Mouse (Mus musculus): ENCODE measurements around the gene Ipo11. TPM values are rescaled to one million over a fixed set of nuclear protein-coding genes. Genes with fewer than 3 reads are reported as not detected.

The Ipo11 gene
- polyA plus RNA-seq (2014; fragmentation: Nextera tagmentation; extraction: Ambion mirVana), result 46.8 and 50.6 TPM in 2 replicates

DNA sequence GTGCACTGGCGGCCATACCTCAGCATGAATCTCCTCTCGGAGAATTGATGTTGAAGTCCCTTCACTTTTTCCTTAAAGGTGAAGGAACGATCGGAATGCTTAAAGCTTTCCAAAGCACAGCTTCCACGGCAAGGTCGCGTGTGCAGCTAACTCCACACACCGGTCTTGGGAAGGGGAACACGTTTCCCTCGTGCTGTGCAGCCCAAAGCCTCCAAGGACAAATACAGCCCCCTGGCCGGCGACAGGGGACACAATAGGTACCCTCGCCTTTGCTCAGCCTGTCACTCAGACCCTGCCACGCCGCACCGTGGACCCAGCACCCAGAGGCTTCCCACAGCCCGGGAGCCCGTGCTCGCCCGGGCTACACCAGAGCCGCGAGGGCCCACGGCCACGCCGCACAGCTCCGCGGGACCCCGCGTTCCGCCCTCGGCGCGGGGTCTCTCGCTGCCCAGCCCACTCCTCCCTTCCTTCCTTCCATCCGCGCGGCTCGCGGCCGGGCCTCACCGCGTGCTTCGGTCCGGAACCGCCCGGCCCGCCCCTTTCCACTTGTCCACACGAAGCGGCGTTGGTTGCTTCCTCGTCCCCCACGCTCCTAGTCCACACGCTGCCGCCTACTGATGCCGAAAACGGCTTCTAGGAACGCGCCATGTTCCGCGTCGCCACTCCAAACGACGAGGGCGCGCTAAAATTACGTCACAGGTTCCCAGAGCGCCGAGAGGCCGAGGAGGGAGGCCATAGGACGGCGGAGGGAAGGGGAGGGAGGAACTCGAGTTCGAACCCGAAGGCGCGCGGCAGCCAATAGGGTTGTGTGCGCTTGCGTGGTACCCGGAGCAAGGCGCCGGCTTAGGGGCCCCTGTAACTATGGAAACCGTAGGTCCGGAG lies at the start of gene Ipo11:
Gene Ipo11, minus strand, starts transcription at position 703 of the 882 bp plus-strand sequence.
- peak within 1 kb of the TSS; percentile 78 for H3K27ac ChIP-seq (ENCODE audit: low read depth, low read length)
- peak; percentile 99 for DNase-seq (ENCODE audit: low spot score)
- H3K9ac ChIP-seq (ENCODE audit: low read length), result peak within 1 kb of the TSS; percentile 87
- H3K36me3 ChIP-seq (ENCODE audit: control insufficient read depth, insufficient read depth, low read length), result no peaks in the 10 kb centered on the region
- H3K4me1 ChIP-seq (ENCODE audit: control insufficient read depth, insufficient read depth, low read length), result peaks cover 5% of the 10 kb centered on the region
- WGBS, result under 1% methylated on average over 84 of the region's 84 CpGs
- peak; percentile 97 for ATAC-seq
- peak within 1 kb of the TSS; percentile 74 for H3K4me2 ChIP-seq (ENCODE audit: low read length)
- H3K9me3 ChIP-seq (replicated peaks; ENCODE audit: control insufficient read depth, low read length), result no peaks in the 10 kb centered on the region
- peak within 1 kb of the TSS; percentile 96 for H3K4me3 ChIP-seq (ENCODE audit: low read depth, low read length)
- no peaks in the 10 kb centered on the region for H3K27me3 ChIP-seq (replicated peaks; ENCODE audit: control insufficient read depth, insufficient read depth, low read length)

- no peak overlapping the region for H3K4me3 ChIP-seq (ENCODE audit: low read depth, low read length)
- no peak overlapping the region for H3K9ac ChIP-seq (ENCODE audit: low read length)
- DNase-seq (ENCODE audit: low spot score), result no peak
- ATAC-seq, result no peak
- H3K27me3 ChIP-seq (replicated peaks; ENCODE audit: control insufficient read depth, insufficient read depth, low read length), result no peaks in the 10 kb centered on the region
- 95% methylated on average over 4 of the region's 4 CpGs for WGBS
- no peaks in the 10 kb centered on the region for H3K9me3 ChIP-seq (replicated peaks; ENCODE audit: control insufficient read depth, low read length)
- H3K27ac ChIP-seq (ENCODE audit: low read depth, low read length), result no peak overlapping the region
- peaks cover 58% of the 10 kb centered on the region for H3K36me3 ChIP-seq (ENCODE audit: control insufficient read depth, insufficient read depth, low read length)
- no peaks in the 10 kb centered on the region for H3K4me1 ChIP-seq (ENCODE audit: control insufficient read depth, insufficient read depth, low read length)
- H3K4me2 ChIP-seq (ENCODE audit: low read length), result no peak overlapping the region
Observed at GRCm38 (mm10) chr13:106961496-106961895, 24.7 kb upstream of the Ipo11 start.

DNA sequence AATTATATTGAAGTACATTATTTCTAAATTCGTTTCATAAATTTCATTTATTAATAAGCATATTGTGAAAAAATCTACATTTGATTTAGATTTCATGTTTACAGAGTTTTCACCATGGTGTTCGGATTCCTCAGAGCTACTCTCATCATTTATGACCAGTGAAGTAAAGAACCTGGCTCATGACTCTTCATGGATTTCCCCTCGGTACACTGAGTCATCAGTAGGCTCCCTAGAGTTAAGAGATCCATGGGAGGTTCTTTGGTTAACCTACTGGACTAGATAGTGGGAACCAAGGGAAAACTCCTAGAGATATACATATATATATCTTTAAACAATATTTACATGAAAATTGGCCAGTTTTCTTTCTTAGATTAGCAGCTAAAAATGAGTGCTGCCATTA lies 23.8 kb upstream of the Ipo11 start:
- no peak overlapping the region for H3K27ac ChIP-seq (ENCODE audit: low read depth, low read length)
- H3K4me3 ChIP-seq (ENCODE audit: low read depth, low read length), result no peak overlapping the region
- H3K27me3 ChIP-seq (replicated peaks; ENCODE audit: control insufficient read depth, insufficient read depth, low read length), result no peaks in the 10 kb centered on the region
- ATAC-seq (no peak), DNase-seq (ENCODE audit: low spot score) (no peak)
- H3K9ac ChIP-seq (ENCODE audit: low read length), result no peak overlapping the region
- peaks cover 63% of the 10 kb centered on the region for H3K36me3 ChIP-seq (ENCODE audit: control insufficient read depth, insufficient read depth, low read length)
- no peaks in the 10 kb centered on the region for H3K9me3 ChIP-seq (replicated peaks; ENCODE audit: control insufficient read depth, low read length)
- WGBS, result 90% methylated on average over 3 of the region's 3 CpGs
- no peaks in the 10 kb centered on the region for H3K4me1 ChIP-seq (ENCODE audit: control insufficient read depth, insufficient read depth, low read length)
- no peak overlapping the region for H3K4me2 ChIP-seq (ENCODE audit: low read length)

DNA sequence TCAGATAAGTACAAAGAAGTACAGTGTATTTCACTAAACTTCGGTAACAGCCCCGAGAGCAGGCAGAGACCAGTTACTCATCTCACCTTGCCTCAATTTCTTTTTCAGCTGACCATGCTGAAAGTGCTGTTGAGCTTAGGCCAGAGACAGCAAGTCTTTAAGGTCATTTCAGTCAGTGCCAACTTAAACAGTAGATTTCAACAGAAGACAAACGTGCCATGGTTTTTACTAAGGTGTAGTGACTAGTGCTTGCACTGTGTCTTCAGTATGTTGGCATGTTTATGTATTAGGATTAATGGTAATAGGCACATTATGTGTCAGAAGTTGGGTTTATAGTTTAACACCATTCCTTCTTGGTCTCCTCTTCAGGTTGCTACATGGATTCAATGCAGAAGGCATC lies 21.5 kb upstream of the Ipo11 start:
- H3K9me3 ChIP-seq (replicated peaks; ENCODE audit: control insufficient read depth, low read length), result no peaks in the 10 kb centered on the region
- no peaks in the 10 kb centered on the region for H3K4me1 ChIP-seq (ENCODE audit: control insufficient read depth, insufficient read depth, low read length)
- H3K27me3 ChIP-seq (replicated peaks; ENCODE audit: control insufficient read depth, insufficient read depth, low read length), result no peaks in the 10 kb centered on the region
- WGBS, result 93% methylated on average over 3 of the region's 3 CpGs
- H3K4me3 ChIP-seq (ENCODE audit: low read depth, low read length), result no peak overlapping the region
- H3K27ac ChIP-seq (ENCODE audit: low read depth, low read length), result no peak overlapping the region
- ATAC-seq (no peak), DNase-seq (ENCODE audit: low spot score) (no peak)
- H3K4me2 ChIP-seq (ENCODE audit: low read length), result no peak overlapping the region
- no peak overlapping the region for H3K9ac ChIP-seq (ENCODE audit: low read length)
- H3K36me3 ChIP-seq (ENCODE audit: control insufficient read depth, insufficient read depth, low read length), result peaks cover 67% of the 10 kb centered on the region

- DNase-seq (ENCODE audit: low spot score) (no peak), ATAC-seq (no peak)
- Histone ChIP-seq H3K4me2 (ENCODE audit: low read length) (no peak overlapping the region), H3K4me3 (ENCODE audit: low read depth, low read length) (no peak overlapping the region), H3K9ac (ENCODE audit: low read length) (no peak overlapping the region), H3K27ac (ENCODE audit: low read depth, low read length) (no peak overlapping the region), H3K27me3 (replicated peaks; ENCODE audit: control insufficient read depth, insufficient read depth, low read length) (no peaks in the 10 kb centered on the region), H3K9me3 (replicated peaks; ENCODE audit: control insufficient read depth, low read length) (no peaks in the 10 kb centered on the region), H3K36me3 (ENCODE audit: control insufficient read depth, insufficient read depth, low read length) (peaks cover 65% of the 10 kb centered on the region), H3K4me1 (ENCODE audit: control insufficient read depth, insufficient read depth, low read length) (no peaks in the 10 kb centered on the region)
- WGBS, result 85% methylated on average over 4 of the region's 4 CpGs
Observed at GRCm38 (mm10) chr13:106957554-106957953, 20.8 kb upstream of the Ipo11 start.

- no peak for ATAC-seq
- H3K36me3 ChIP-seq (ENCODE audit: control insufficient read depth, insufficient read depth, low read length), result peaks cover 65% of the 10 kb centered on the region
Observed at GRCm38 (mm10) chr13:106954880-106955279, 18.1 kb upstream of the Ipo11 start.

DNA sequence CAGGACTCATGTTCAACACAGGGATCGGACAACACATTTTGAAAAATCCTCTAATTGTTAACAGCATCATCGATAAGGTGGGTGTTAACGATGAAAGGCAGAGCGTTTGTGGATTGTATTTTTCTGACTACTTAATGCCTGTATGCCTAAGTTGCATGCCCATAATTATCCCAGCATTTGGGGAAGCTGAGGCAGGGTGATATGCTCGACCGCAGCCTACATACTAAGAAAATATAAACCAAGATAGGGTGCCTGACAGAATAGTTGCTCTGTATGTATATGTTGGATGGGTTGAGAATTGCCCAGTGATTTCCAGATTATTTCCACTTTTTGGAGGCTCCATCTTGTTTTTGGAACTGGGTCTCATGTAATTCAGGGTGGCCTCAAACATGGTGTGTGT lies 10.8 kb upstream of the Ipo11 start:
- H3K9ac ChIP-seq (ENCODE audit: low read length), result peak overlapping the region; percentile 91
- H3K4me2 ChIP-seq (ENCODE audit: low read length), result peak overlapping the region; percentile 70
- peaks cover 9% of the 10 kb centered on the region for H3K4me1 ChIP-seq (ENCODE audit: control insufficient read depth, insufficient read depth, low read length)
- peaks cover 25% of the 10 kb centered on the region for H3K36me3 ChIP-seq (ENCODE audit: control insufficient read depth, insufficient read depth, low read length)
- DNase-seq (ENCODE audit: low spot score), result no peak
- no peaks in the 10 kb centered on the region for H3K27me3 ChIP-seq (replicated peaks; ENCODE audit: control insufficient read depth, insufficient read depth, low read length)
- H3K4me3 ChIP-seq (ENCODE audit: low read depth, low read length), result peak overlapping the region; percentile 93
- 3% methylated on average over 6 of the region's 6 CpGs for WGBS
- H3K9me3 ChIP-seq (replicated peaks; ENCODE audit: control insufficient read depth, low read length), result no peaks in the 10 kb centered on the region
- no peak for ATAC-seq
- no peak overlapping the region for H3K27ac ChIP-seq (ENCODE audit: low read depth, low read length)

More at GRCm38 (mm10) chr13:106954880-106955279, 18.1 kb upstream of the Ipo11 start:
- no peak for DNase-seq (ENCODE audit: low spot score)
- no peak overlapping the region for H3K4me3 ChIP-seq (ENCODE audit: low read depth, low read length)
- no peaks in the 10 kb centered on the region for H3K9me3 ChIP-seq (replicated peaks; ENCODE audit: control insufficient read depth, low read length)
- H3K27me3 ChIP-seq (replicated peaks; ENCODE audit: control insufficient read depth, insufficient read depth, low read length), result no peaks in the 10 kb centered on the region
- H3K9ac ChIP-seq (ENCODE audit: low read length), result no peak overlapping the region
- 94% methylated on average over 3 of the region's 3 CpGs for WGBS
- H3K27ac ChIP-seq (ENCODE audit: low read depth, low read length), result no peak overlapping the region
- no peaks in the 10 kb centered on the region for H3K4me1 ChIP-seq (ENCODE audit: control insufficient read depth, insufficient read depth, low read length)
- H3K4me2 ChIP-seq (ENCODE audit: low read length), result no peak overlapping the region

DNA sequence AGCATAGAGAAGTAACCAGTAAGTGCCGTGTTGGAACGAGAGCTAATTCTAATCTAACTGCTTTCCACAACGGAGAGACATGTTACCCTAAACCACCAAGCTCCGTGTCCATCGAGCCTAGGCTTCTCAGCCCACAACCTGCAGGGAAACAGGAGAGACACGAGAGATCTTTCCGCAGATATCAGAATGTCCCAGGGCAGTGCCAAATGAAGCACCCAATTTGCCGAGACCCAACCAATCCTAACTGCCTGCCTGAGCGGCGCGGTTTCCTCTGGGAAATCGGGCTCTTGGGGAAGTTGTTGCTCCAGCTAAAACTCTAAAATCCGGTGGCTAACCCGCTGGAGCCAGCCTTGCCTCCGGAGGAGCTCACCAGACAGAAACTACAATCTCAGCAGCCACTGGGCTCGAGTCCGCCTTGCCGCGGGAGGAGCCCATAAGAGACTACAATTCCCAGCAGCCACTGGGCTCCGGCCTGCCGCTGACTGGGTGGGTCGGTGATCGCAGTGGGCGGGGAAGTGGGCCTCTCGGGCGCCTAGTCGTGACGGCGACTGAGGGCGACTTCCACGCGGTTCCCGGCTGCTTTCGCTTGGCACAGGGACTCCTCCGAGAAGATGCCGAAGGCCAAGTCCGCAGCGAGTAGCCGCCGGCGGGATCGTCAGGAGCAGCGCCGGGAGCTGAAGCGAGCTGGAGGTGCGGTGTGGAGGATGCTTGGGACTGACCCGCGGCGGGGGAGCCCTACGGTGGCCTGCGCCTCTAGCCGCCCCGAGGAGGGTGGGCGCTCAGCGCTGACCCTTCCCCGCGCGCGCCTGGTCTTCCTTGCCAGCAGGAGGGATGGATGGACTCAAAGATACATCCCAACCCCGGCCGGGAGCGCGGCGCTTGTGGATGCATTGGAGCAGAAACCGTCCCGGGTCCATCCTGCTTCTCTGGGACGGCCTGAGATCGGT lies 10.1 kb upstream of the Ipo11 start, which contains the start of gene Dimt1:
Gene Dimt1, plus strand, starts transcription at position 534 of the 947 bp plus-strand sequence.
- Histone ChIP-seq H3K9ac (ENCODE audit: low read length) (peak within 1 kb of the TSS; percentile 91), H3K27me3 (replicated peaks; ENCODE audit: control insufficient read depth, insufficient read depth, low read length) (no peaks in the 10 kb centered on the region), H3K4me1 (ENCODE audit: control insufficient read depth, insufficient read depth, low read length) (peaks cover 9% of the 10 kb centered on the region), H3K9me3 (replicated peaks; ENCODE audit: control insufficient read depth, low read length) (no peaks in the 10 kb centered on the region), H3K4me3 (ENCODE audit: low read depth, low read length) (peak within 1 kb of the TSS; percentile 93), H3K27ac (ENCODE audit: low read depth, low read length) (peak within 1 kb of the TSS; percentile 58), H3K4me2 (ENCODE audit: low read length) (peak within 1 kb of the TSS; percentile 70), H3K36me3 (ENCODE audit: control insufficient read depth, insufficient read depth, low read length) (peaks cover 19% of the 10 kb centered on the region)
- DNase-seq (ENCODE audit: low spot score) (peak; percentile 98), ATAC-seq (peak; percentile 100)
- WGBS, result under 1% methylated on average over 68 of the region's 68 CpGs

Data from forebrain, embryonic 14.5 days (tissue).